8 mouse cellular contexts compared by ENCODE assay signal in genomic region chr2:93870842-93871241, GRCm38 (mm10). TPM values are rescaled to one million over a fixed set of nuclear protein-coding genes. Genes with fewer than 3 reads are reported as not detected.
A peak's percentile ranks its signal among the peaks of the same experiment; 100 is the strongest.
DNase-seq lines count a peak whose midpoint lies in the region; TF ChIP-seq lines count a peak whose summit lies in the region.

No protein-coding gene starts in this region.

- no peaks in the 10 kb centered on the region for H3K9me3 ChIP-seq in limb, embryonic 10.5 days (replicated peaks)

- intact Hi-C loops in gastrocnemius, postnatal 14 days (cut with DNase I; ENCODE audit: low total_unique reads): no loop called here

- H3K4me3 ChIP-seq in cortical plate, adult 2 months (ENCODE audit: insufficient read depth, low read length): no peak overlapping the region
- no peak overlapping the region for H3K4me3 ChIP-seq in limb, embryonic 10.5 days

- peak; percentile 50 to 56 for DNase-seq in B cell, adult 2 months
- DNase-seq in adrenal gland, adult (ENCODE audit: inconsistent age in 2 of 2, low spot score in 1 of 2): peak; percentile 72 to 93
- DNase-seq in gastrocnemius, postnatal 14 days: peak; percentile 71
- DNase-seq in kidney, adult 8-10 months: peak; percentile 36 to 70
- DNase-seq in limb, embryonic 10.5 days (ENCODE audit: low spot score): peak; percentile 80
- DNase-seq in neural tube, embryonic 10.5 days (ENCODE audit: extremely low spot score, low spot score): peak; percentile 78
- DNase-seq in testis, postnatal 10 days (ENCODE audit: low spot score): peak; percentile 79

- no peak overlapping the region for H3K27ac ChIP-seq in cortical plate, adult 2 months (ENCODE audit: insufficient read depth, low read length)
- H3K27ac ChIP-seq in limb, embryonic 10.5 days: no peak overlapping the region

- peak; percentile 64 for TF ChIP-seq CTCF in cortical plate, adult 2 months (IDR thresholded peaks at IDR 0.05; ENCODE audit: extremely low read depth, insufficient read depth, low read length)

- 0 out of 2 replicates have a peak, but pooled peaks cover 3% of the 10 kb centered on the region for H3K27me3 ChIP-seq in limb, embryonic 10.5 days (ENCODE audit: low read depth, poor library complexity, severe bottlenecking)

- WGBS in limb, embryonic 10.5 days: 52% methylated on average over 4 of the region's 4 CpGs

- no peaks in the 10 kb centered on the region for H3K36me3 ChIP-seq in limb, embryonic 10.5 days

- H3K4me1 ChIP-seq in cortical plate, adult 2 months (ENCODE audit: control insufficient read depth, insufficient read depth, low read length): no peaks in the 10 kb centered on the region
- peaks cover 28% of the 10 kb centered on the region for H3K4me1 ChIP-seq in limb, embryonic 10.5 days

- TF ChIP-seq POLR2A in cortical plate, adult 2 months (IDR thresholded peaks at IDR 0.05; ENCODE audit: extremely low read depth, insufficient read depth, low read length): no peak

RNA-seq across cellular contexts. Expression of gene Accsl, which starts 1.9 kb away (rescaled TPM):
- 0.68 and 0.77 TPM in 2 replicates for polyA plus RNA-seq in cortical plate, adult 2 months (2012; rRNA removed)
- not detected for total RNA-seq in gastrocnemius, postnatal 14 days (2021)
- polyA plus RNA-seq in limb, embryonic 10.5 days (2016; fragmentation: Nextera tagmentation; extraction: Ambion mirVana): not detected in 2 replicates

RNA-seq across cellular contexts. Expression of gene Accs, which starts 21.1 kb away (rescaled TPM):
- 7.3 and 8.8 TPM in 2 replicates for polyA plus RNA-seq in cortical plate, adult 2 months (2012; rRNA removed)
- 1 to 10 TPM; 3.0 to 3.4 TPM for total RNA-seq in gastrocnemius, postnatal 14 days (2021)
- 9.3 and 10.2 TPM in 2 replicates for polyA plus RNA-seq in limb, embryonic 10.5 days (2016; fragmentation: Nextera tagmentation; extraction: Ambion mirVana)

RNA-seq across cellular contexts. Expression of gene Ext2, which starts 48.5 kb away (rescaled TPM):
- 32.1 and 34.6 TPM in 2 replicates for polyA plus RNA-seq in cortical plate, adult 2 months (2012; rRNA removed)
- total RNA-seq in gastrocnemius, postnatal 14 days (2021): 10 to 100 TPM; 33.5 to 37.8 TPM
- polyA plus RNA-seq in limb, embryonic 10.5 days (2016; fragmentation: Nextera tagmentation; extraction: Ambion mirVana): 70.0 and 79.1 TPM in 2 replicates
